Mouse (Mus musculus) CH12.LX (cell line): ENCODE results near the gene Smtn. TPM values are rescaled to one million over a fixed set of nuclear protein-coding genes. Genes with fewer than 3 reads are reported as not detected.

Source experiments
- DNase-seq: peaks from one replicate; pipeline ENCODE4 v3.0.0-alpha.2; 2013; ENCODE audit errors: extremely low read depth
- H3K27ac ChIP-seq: 2 replicates; pipeline ENCODE4 v1.5.1; 2012; ENCODE audit warnings: low read depth, mild to moderate bottlenecking, control low read depth, moderate library complexity; ENCODE audit not compliant: insufficient read depth
- H3K27me3 ChIP-seq: replicated peaks from 2 replicates; pipeline ENCODE3; 2012; ENCODE audit warnings: inconsistent platforms
- H3K36me3 ChIP-seq, 2 experiments: replicated peaks in 1 of 2; 2 replicates each; pipeline versions ENCODE3 to v1.6.1; 2012; ENCODE audit warnings: inconsistent platforms in 1 of 2, low read length in 1 of 2, mild to moderate bottlenecking in 1 of 2, mixed read lengths in 1 of 2, moderate library complexity in 1 of 2; ENCODE audit not compliant: control insufficient read depth in 1 of 2, insufficient read depth in 1 of 2
- H3K4me1 ChIP-seq, 2 experiments: 2 replicates each; pipeline ENCODE4 v1.6.1; 2012; ENCODE audit warnings: inconsistent platforms in 1 of 2, moderate library complexity in 1 of 2; ENCODE audit not compliant: insufficient read depth in 2 of 2, control insufficient read depth in 1 of 2
- H3K4me2 ChIP-seq: 2 replicates; pipeline ENCODE4 v1.6.1; 2012; ENCODE audit warnings: low read depth, mild to moderate bottlenecking, control low read depth; ENCODE audit not compliant: poor library complexity, insufficient read depth, severe bottlenecking
- H3K4me3 ChIP-seq, 3 experiments: fragments of 150-350 bp in 1 of 3; sonication (generic) in 1 of 3; replicated peaks in 1 of 3; 2 replicates each; pipeline versions ENCODE3 to v1.5.1; 2011 to 2012; ENCODE audit warnings: low read depth in 2 of 3, low read length in 2 of 3, mild to moderate bottlenecking in 2 of 3, moderate library complexity in 2 of 3, control low read depth in 1 of 3, improper control_type of control experiment in 1 of 3, inconsistent platforms in 1 of 3, mixed read lengths in 1 of 3; ENCODE audit not compliant: poor library complexity in 1 of 3
- H3K79me2 ChIP-seq: replicated peaks from 2 replicates; pipeline ENCODE4 v1.6.1; 2012; ENCODE audit warnings: mild to moderate bottlenecking, moderate library complexity; ENCODE audit not compliant: control insufficient read depth, poor library complexity, insufficient read depth, severe bottlenecking; ENCODE audit errors: extremely low read depth
- H3K9ac ChIP-seq: 2 replicates; pipeline ENCODE4 v1.6.1; 2012; ENCODE audit warnings: low read depth, mild to moderate bottlenecking, control low read depth, moderate library complexity; ENCODE audit not compliant: insufficient read depth
- H3K9me3 ChIP-seq: replicated peaks from 2 replicates; pipeline ENCODE3; 2012; ENCODE audit warnings: low read length, inconsistent platforms, mixed read lengths
- ELF1 ChIP-seq: IDR thresholded peaks from 2 replicates; pipeline ENCODE4 v1.6.1; 2014; ENCODE audit warnings: low read depth, mild to moderate bottlenecking, inconsistent platforms, low read length, improper control_type of control experiment
- RCOR1 ChIP-seq: conservative IDR thresholded peaks from 2 replicates; pipeline ENCODE4 v1.6.1; 2012; ENCODE audit warnings: low read depth, mild to moderate bottlenecking, inconsistent platforms, low read length, improper control_type of control experiment
- SMC3 ChIP-seq: IDR thresholded peaks from 2 replicates; pipeline ENCODE4 v1.6.1; 2011; ENCODE audit warnings: low read depth, low read length, improper control_type of control experiment
- USF2 ChIP-seq: conservative IDR thresholded peaks from 2 replicates; pipeline ENCODE4 v1.6.1; 2011; ENCODE audit warnings: low read depth, low read length, improper control_type of control experiment
- dilution Hi-C: fragments of 300-500 bp; cut with MboI; formaldehyde crosslinking; loops from 2 replicates; pipeline ENCODE4 v1.14.3; 2020; ENCODE audit warnings: low sequenced_read_pairs; ENCODE audit not compliant: extremely low pct_unique_long_range_greater_than_20kb, extremely low pct_ligation_motif_present
- in situ Hi-C: fragments of 300-500 bp; cut with MboI; formaldehyde crosslinking; loops from 3 replicates; pipeline ENCODE4 v1.14.3; 2019; ENCODE audit warnings: low sequenced_read_pairs, low pct_ligation_motif_present, low pct_unique_long_range_greater_than_20kb, mixed read lengths
- polyA plus RNA-seq: library from polyadenylated mRNA; unstranded; fragments of >175 nt; gene quantifications from 2 replicates; pipeline ENCODE4 v1.2.1, GENCODE M21; 2012; ENCODE audit warnings: low read depth; ENCODE audit not compliant: insufficient read length
- total RNA-seq, 2 experiments: library from RNA; depleted of rRNA; stranded (reverse); fragments of 300-350 nt in 1 of 2; fragments of >200 nt in 1 of 2; gene quantifications; 2 replicates each; pipeline ENCODE4 v1.2.3; 2012 to 2014

Smtn gene
- total and polyA plus RNA-seq, 3 experiments: 0.58 to 5.3 (median 3.1) TPM

DNA sequence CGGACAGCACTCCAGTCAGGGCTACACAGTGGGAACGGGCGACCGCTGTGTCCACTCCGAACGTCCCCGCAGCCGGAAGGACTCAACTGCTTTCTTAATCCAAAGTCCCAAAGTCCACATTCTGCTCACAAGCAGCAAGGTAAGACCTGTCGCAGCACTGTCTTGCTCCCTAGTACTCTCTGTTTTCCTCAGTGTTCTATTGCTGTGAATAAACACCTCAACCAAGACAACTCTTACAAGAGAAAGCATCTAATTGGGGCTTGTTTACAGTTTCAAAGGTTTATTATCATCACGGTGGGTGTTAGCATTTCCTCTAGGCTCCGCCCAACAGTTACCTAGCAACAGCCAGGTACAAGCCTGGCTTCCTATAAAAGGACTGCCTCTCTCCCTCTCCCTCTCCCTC is 69.0 kb downstream of the Smtn start:
- Histone ChIP-seq H3K4me1 (no peaks in the 10 kb centered on the region), H3K36me3 (no peaks in the 10 kb centered on the region), H3K4me2 (no peak overlapping the region), H3K79me2 (no peaks in the 10 kb centered on the region), H3K27me3 (peaks cover 5% of the 10 kb centered on the region), H3K9me3 (no peaks in the 10 kb centered on the region), H3K4me3 (no peak overlapping the region), H3K9ac (no peak overlapping the region), H3K27ac (no peak overlapping the region)
- TF ChIP-seq SMC3 (no peak), ELF1 (no peak), USF2 (no peak), RCOR1 (no peak)
- in situ Hi-C loops: loop anchor here (10.0 kb wide), 1 partner anchor 323 kb away; no protein-coding TSS in a partner anchor
- dilution Hi-C loops: no loop called here
- DNase-seq: no peak

Other genes with a start within 250 kb of the Smtn start
- gene Pik3ip1, start 210.2 kb downstream of the Smtn start, total RNA-seq (2012; rRNA removed): 1.3 and 2.6 TPM in 2 replicates
- gene Pik3ip1, start 210.2 kb downstream of the Smtn start, total RNA-seq (2014; rRNA removed): 0.39 and 0.80 TPM in 2 replicates
- 1.3 and 1.9 TPM in 2 replicates for gene Pik3ip1, start 210.2 kb downstream of the Smtn start, polyA plus RNA-seq
- 49.7 and 64.0 TPM in 2 replicates for gene Limk2, start 131.4 kb downstream of the Smtn start, total RNA-seq (2012; rRNA removed)
- gene Limk2, start 131.4 kb downstream of the Smtn start, total RNA-seq (2014; rRNA removed): 41.5 and 41.8 TPM in 2 replicates
- 45.2 and 46.1 TPM in 2 replicates for gene Limk2, start 131.4 kb downstream of the Smtn start, polyA plus RNA-seq
- 15.6 and 15.7 TPM in 2 replicates for gene Rnf185, start 88.2 kb downstream of the Smtn start, total RNA-seq (2012; rRNA removed)
- gene Rnf185, start 88.2 kb downstream of the Smtn start, total RNA-seq (2014; rRNA removed): 22.7 and 26.4 TPM in 2 replicates
- gene Rnf185, start 88.2 kb downstream of the Smtn start, polyA plus RNA-seq: 25.3 and 26.7 TPM in 2 replicates
- not detected in 2 replicates for gene Pla2g3, start 52.3 kb downstream of the Smtn start, total RNA-seq (2012; rRNA removed)
- not detected in 2 replicates for gene Pla2g3, start 52.3 kb downstream of the Smtn start, total RNA-seq (2014; rRNA removed)
- gene Pla2g3, start 52.3 kb downstream of the Smtn start, polyA plus RNA-seq: not detected in 2 replicates
- gene Inpp5j, start 35.8 kb downstream of the Smtn start, total RNA-seq (2012; rRNA removed): not detected in 2 replicates
- gene Inpp5j, start 35.8 kb downstream of the Smtn start, total RNA-seq (2014; rRNA removed): not detected in 2 replicates
- gene Inpp5j, start 35.8 kb downstream of the Smtn start, polyA plus RNA-seq: not detected in 2 replicates
- gene Selenom, start 25.9 kb downstream of the Smtn start, total RNA-seq (2012; rRNA removed): 29.6 and 33.0 TPM in 2 replicates
- 4.9 and 7.1 TPM in 2 replicates for gene Selenom, start 25.9 kb downstream of the Smtn start, total RNA-seq (2014; rRNA removed)
- gene Selenom, start 25.9 kb downstream of the Smtn start, polyA plus RNA-seq: 4.1 and 5.5 TPM in 2 replicates
- 28.2 and 30.9 TPM in 2 replicates for gene Morc2a, start 108.6 kb upstream of the Smtn start, total RNA-seq (2012; rRNA removed)
- 25.5 and 28.1 TPM in 2 replicates for gene Morc2a, start 108.6 kb upstream of the Smtn start, total RNA-seq (2014; rRNA removed)
- 41.9 and 44.1 TPM in 2 replicates for gene Morc2a, start 108.6 kb upstream of the Smtn start, polyA plus RNA-seq